Mouse (Mus musculus): ENCODE data around the gene Aplp1. TPM values are rescaled to one million over a fixed set of nuclear protein-coding genes. Genes with fewer than 3 reads are reported as not detected.

Gene Aplp1
- total and polyA plus RNA-seq, 2 experiments from 2014 or later, result 682 to 840 TPM

DNA sequence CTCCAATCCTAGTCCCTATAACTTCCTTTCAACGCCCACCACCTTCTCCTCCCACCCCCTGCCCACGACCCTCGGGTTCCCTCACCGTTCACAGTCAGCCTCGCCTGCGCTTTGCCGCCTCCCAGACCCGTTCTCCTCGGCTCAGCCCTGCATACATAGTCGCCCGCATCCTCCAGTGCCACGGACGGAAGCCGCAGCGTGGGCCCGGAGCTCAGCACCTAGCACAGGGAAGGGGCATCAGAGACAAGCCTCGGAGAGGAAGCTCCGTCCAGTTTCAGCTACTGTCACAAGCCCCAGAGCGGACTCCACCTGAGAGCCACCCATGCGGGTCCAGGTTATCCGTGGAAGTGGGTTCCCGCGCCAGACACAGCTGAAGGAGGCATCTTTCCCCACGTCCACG is 8.0 kb upstream of the Aplp1 start:
- Histone ChIP-seq H3K9me3 (ENCODE audit: low read length) (no peaks in the 10 kb centered on the region), H3K27me3 (ENCODE audit: insufficient read depth, low read length) (peaks cover 38% of the 10 kb centered on the region), H3K4me2 (ENCODE audit: low read depth, low read length) (peak overlapping the region; percentile 49), H3K9ac (replicated peaks; ENCODE audit: low read length) (no peak overlapping the region), H3K27ac (no peak overlapping the region), H3K4me3 (ENCODE audit: low read length) (peak overlapping the region; percentile 18), H3K36me3 (ENCODE audit: insufficient read depth, low read length) (no peaks in the 10 kb centered on the region), H3K4me1 (ENCODE audit: insufficient read depth, low read length) (peaks cover 15% of the 10 kb centered on the region)
- ATAC-seq (no peak), DNase-seq (ENCODE audit: low spot score) (no peak)
- TF ChIP-seq CTCF (IDR thresholded peaks at IDR 0.05; ENCODE audit: low read depth), result no peak
- WGBS, result 25% methylated on average over 25 of the region's 25 CpGs

GRCm38 (mm10) chr7:30450241-30450640 is 4.9 kb upstream of the Aplp1 start:
- no peak for TF ChIP-seq CTCF (IDR thresholded peaks at IDR 0.05; ENCODE audit: low read depth)
- ATAC-seq, result no peak
- Histone ChIP-seq H3K4me1 (ENCODE audit: insufficient read depth, low read length) (0 out of 2 replicates have a peak, but pooled peaks cover 3% of the 10 kb centered on the region), H3K4me3 (ENCODE audit: low read length) (no peak overlapping the region), H3K4me2 (ENCODE audit: low read depth, low read length) (no peak overlapping the region), H3K36me3 (ENCODE audit: insufficient read depth, low read length) (no peaks in the 10 kb centered on the region), H3K27me3 (ENCODE audit: insufficient read depth, low read length) (peaks cover 24% of the 10 kb centered on the region), H3K9me3 (ENCODE audit: low read length) (no peaks in the 10 kb centered on the region), H3K9ac (replicated peaks; ENCODE audit: low read length) (no peak overlapping the region), H3K27ac (no peak overlapping the region)
- peak; percentile 25 for DNase-seq (ENCODE audit: low spot score)
- WGBS, result 68% methylated on average over 7 of the region's 7 CpGs

DNA sequence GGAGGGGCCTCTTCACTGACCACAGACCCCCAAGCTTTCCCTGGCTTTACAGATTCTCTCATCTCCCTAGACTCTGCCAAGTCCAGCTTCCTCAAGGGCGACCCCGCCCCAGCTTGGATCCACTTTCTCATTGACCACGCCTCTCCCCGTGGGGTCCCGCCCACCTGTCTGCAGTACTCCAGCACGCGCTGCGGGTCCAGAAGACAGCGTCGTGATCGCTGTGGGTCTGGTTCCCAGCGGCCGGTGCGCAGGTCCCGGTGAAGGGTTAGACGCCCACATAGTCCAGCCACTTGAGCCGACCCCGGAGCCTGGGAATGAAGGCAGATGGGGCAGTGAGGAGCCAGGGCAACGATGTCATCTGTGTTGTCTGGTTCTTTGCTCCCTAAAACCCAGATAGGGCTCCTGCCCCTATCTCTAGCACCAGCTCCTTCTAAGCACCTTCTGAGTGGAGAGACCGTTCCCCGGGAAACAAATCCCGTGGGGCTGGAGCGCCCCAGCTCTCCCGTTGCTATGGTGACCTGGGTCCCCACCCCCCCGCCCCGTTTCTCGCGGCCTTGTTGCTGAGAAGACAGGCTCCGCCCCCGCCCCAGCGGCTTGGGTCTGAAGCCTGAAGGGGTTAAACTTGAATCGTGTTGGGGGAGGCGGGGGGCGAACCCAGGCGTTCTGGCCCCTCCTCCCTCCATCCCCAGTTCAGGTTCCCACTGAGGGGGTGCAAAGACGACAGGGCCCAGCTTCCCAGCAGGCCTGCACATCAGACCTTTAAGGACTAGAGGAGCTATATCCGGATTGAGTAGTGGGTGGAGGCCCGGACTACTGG is 973 bp downstream of the Aplp1 start:
- no peaks in the 10 kb centered on the region for H3K27me3 ChIP-seq (ENCODE audit: insufficient read depth, low read length)
- no peaks in the 10 kb centered on the region for H3K4me1 ChIP-seq (ENCODE audit: insufficient read depth, low read length)
- H3K27ac ChIP-seq, result peak overlapping the region; percentile 97
- H3K9ac ChIP-seq (replicated peaks; ENCODE audit: low read length), result peak overlapping the region; percentile 95
- TF ChIP-seq CTCF (IDR thresholded peaks at IDR 0.05; ENCODE audit: low read depth), result no peak
- DNase-seq (ENCODE audit: low spot score), result peak; percentile 93
- peak; percentile 72 for ATAC-seq
- peaks cover 32% of the 10 kb centered on the region; the same call in 1 of the 2 replicates for H3K36me3 ChIP-seq (ENCODE audit: insufficient read depth, low read length)
- under 1% methylated on average over 36 of the region's 38 CpGs for WGBS
- peak overlapping the region; percentile 78 for H3K4me3 ChIP-seq (ENCODE audit: low read length)
- peak overlapping the region; percentile 78 for H3K4me2 ChIP-seq (ENCODE audit: low read depth, low read length)
- no peaks in the 10 kb centered on the region for H3K9me3 ChIP-seq (ENCODE audit: low read length)

GRCm38 (mm10) chr7:30443696-30444095 is 1.6 kb downstream of the Aplp1 start:
- WGBS, result 16% methylated on average over 9 of the region's 9 CpGs
- Histone ChIP-seq H3K9me3 (ENCODE audit: low read length) (no peaks in the 10 kb centered on the region), H3K4me2 (ENCODE audit: low read depth, low read length) (peak overlapping the region; percentile 78), H3K27ac (peak overlapping the region; percentile 97; the same call in 1 of the 2 replicates), H3K27me3 (ENCODE audit: insufficient read depth, low read length) (no peaks in the 10 kb centered on the region), H3K36me3 (ENCODE audit: insufficient read depth, low read length) (peaks cover 37% of the 10 kb centered on the region; the same call in 1 of the 2 replicates), H3K4me1 (ENCODE audit: insufficient read depth, low read length) (no peaks in the 10 kb centered on the region), H3K4me3 (ENCODE audit: low read length) (peak overlapping the region; percentile 78), H3K9ac (replicated peaks; ENCODE audit: low read length) (peak overlapping the region; percentile 95)
- TF ChIP-seq CTCF (IDR thresholded peaks at IDR 0.05; ENCODE audit: low read depth), result no peak
- no peak for ATAC-seq
- peak; percentile 67 for DNase-seq (ENCODE audit: low spot score)

DNA sequence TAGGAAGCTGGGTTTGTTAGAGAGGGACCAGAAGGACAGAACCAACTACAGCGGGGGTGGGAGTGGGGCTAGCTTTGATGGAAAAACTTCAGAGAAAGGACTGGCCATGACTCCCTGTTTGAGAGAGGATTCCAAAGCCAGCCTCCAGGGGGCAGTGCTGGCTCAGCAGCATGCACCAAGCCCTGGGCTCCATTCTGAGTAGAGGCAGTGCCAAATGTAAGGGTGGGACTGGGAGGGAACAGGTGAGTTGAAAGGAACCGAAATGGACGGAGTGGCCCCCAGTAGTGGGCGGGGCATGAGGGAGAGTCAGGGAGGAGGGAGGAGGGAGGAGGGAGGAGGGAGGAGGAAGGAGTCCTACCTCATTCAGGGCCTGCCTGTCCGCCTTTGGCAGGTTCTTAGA is 4.6 kb downstream of the Aplp1 start:
- WGBS, result 27% methylated on average over 4 of the region's 5 CpGs
- Histone ChIP-seq H3K9ac (replicated peaks; ENCODE audit: low read length) (no peak overlapping the region), H3K4me3 (ENCODE audit: low read length) (no peak overlapping the region), H3K27ac (no peak overlapping the region), H3K9me3 (ENCODE audit: low read length) (no peaks in the 10 kb centered on the region), H3K36me3 (ENCODE audit: insufficient read depth, low read length) (peaks cover 50% of the 10 kb centered on the region; the same call in 1 of the 2 replicates), H3K4me2 (ENCODE audit: low read depth, low read length) (no peak overlapping the region), H3K27me3 (ENCODE audit: insufficient read depth, low read length) (no peaks in the 10 kb centered on the region), H3K4me1 (ENCODE audit: insufficient read depth, low read length) (no peaks in the 10 kb centered on the region)
- peak; percentile 87 for TF ChIP-seq CTCF (IDR thresholded peaks at IDR 0.05; ENCODE audit: low read depth)
- ATAC-seq (peak; percentile 15; the same call in 1 of the 2 replicates), DNase-seq (ENCODE audit: low spot score) (peak; percentile 80)

DNA sequence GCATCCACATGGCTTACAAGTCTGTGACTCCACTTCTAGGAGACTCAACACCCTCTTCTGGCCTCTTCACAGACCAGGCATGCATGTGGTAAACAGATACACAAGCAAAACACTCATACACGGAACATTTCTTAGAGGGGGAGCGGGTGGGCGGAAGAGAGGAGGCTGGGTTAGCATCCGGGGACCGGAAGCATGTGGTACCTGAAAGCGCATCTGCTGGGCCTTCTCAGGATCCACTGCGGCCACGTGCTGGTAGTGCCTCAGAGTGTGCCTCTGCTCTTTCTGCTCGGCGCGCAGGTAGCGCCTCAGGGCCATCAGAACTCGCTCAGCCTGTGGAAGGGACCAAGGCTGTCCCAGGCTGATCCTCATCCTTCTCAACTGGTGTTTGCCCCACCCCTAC is 5.6 kb downstream of the Aplp1 start:
- no peak for ATAC-seq
- WGBS, result 82% methylated on average over 13 of the region's 13 CpGs

GRCm38 (mm10) chr7:30436879-30437278 is 8.5 kb downstream of the Aplp1 start:
- 20% methylated on average over 10 of the region's 10 CpGs for WGBS
- DNase-seq (ENCODE audit: low spot score) (no peak), ATAC-seq (no peak)

More for the DNA sequence above, 5.6 kb downstream of the Aplp1 start:
- no peak overlapping the region for H3K27ac ChIP-seq
- TF ChIP-seq CTCF (IDR thresholded peaks at IDR 0.05; ENCODE audit: low read depth), result no peak
- no peak for DNase-seq (ENCODE audit: low spot score)
- no peak overlapping the region for H3K9ac ChIP-seq (replicated peaks; ENCODE audit: low read length)
- H3K4me3 ChIP-seq (ENCODE audit: low read length), result no peak overlapping the region
- no peaks in the 10 kb centered on the region for H3K9me3 ChIP-seq (ENCODE audit: low read length)
- H3K36me3 ChIP-seq (ENCODE audit: insufficient read depth, low read length), result peaks cover 58% of the 10 kb centered on the region; the same call in 1 of the 2 replicates
- no peaks in the 10 kb centered on the region for H3K27me3 ChIP-seq (ENCODE audit: insufficient read depth, low read length)
- no peaks in the 10 kb centered on the region for H3K4me1 ChIP-seq (ENCODE audit: insufficient read depth, low read length)
- no peak overlapping the region for H3K4me2 ChIP-seq (ENCODE audit: low read depth, low read length)

More at GRCm38 (mm10) chr7:30436879-30437278, 8.5 kb downstream of the Aplp1 start:
- H3K4me1 ChIP-seq (ENCODE audit: insufficient read depth, low read length), result no peaks in the 10 kb centered on the region
- no peak overlapping the region for H3K27ac ChIP-seq
- no peak overlapping the region for H3K4me3 ChIP-seq (ENCODE audit: low read length)
- no peak for TF ChIP-seq CTCF (IDR thresholded peaks at IDR 0.05; ENCODE audit: low read depth)
- H3K9ac ChIP-seq (replicated peaks; ENCODE audit: low read length), result no peak overlapping the region
- H3K9me3 ChIP-seq (ENCODE audit: low read length), result no peaks in the 10 kb centered on the region
- no peaks in the 10 kb centered on the region for H3K27me3 ChIP-seq (ENCODE audit: insufficient read depth, low read length)
- H3K4me2 ChIP-seq (ENCODE audit: low read depth, low read length), result no peak overlapping the region
- H3K36me3 ChIP-seq (ENCODE audit: insufficient read depth, low read length), result peaks cover 47% of the 10 kb centered on the region; the same call in 1 of the 2 replicates
